Mouse (Mus musculus) small intestine, adult 2 months (tissue): Measurements from ENCODE around the gene Pigz. TPM values are rescaled to one million over a fixed set of nuclear protein-coding genes. Genes with fewer than 3 reads are reported as not detected.

Source experiments
- H3K27ac ChIP-seq: fragments of 200-500 bp; 2 replicates; pipeline ENCODE4 v1.5.1; 2012; ENCODE audit warnings: low read depth, low read length, control low read depth, inconsistent platforms; ENCODE audit not compliant: insufficient read depth
- H3K27me3 ChIP-seq: fragments of 200-500 bp; 2 replicates; pipeline ENCODE4 v1.6.1; 2012; ENCODE audit warnings: mild to moderate bottlenecking, moderate library complexity, low read length, inconsistent platforms; ENCODE audit not compliant: control insufficient read depth, insufficient read depth
- H3K36me3 ChIP-seq: fragments of 200-500 bp; 2 replicates; pipeline ENCODE4 v1.6.1; 2012; ENCODE audit warnings: mild to moderate bottlenecking, low read length, control low read depth, inconsistent platforms; ENCODE audit not compliant: control insufficient read depth, insufficient read depth
- H3K4me1 ChIP-seq: fragments of 200-500 bp; 2 replicates; pipeline ENCODE4 v1.6.1; 2012; ENCODE audit warnings: low read length, inconsistent platforms, mixed read lengths; ENCODE audit not compliant: control insufficient read depth, insufficient read depth, insufficient read length
- H3K4me3 ChIP-seq: fragments of 200-500 bp; 2 replicates; pipeline ENCODE4 v1.5.1; 2012; ENCODE audit warnings: low read depth, mild to moderate bottlenecking, control low read depth, inconsistent platforms, low read length, moderate library complexity
- CTCF ChIP-seq: fragments of 200-500 bp; IDR thresholded peaks from 2 replicates; pipeline ENCODE4 v1.5.1; 2012; ENCODE audit warnings: low read depth, mild to moderate bottlenecking, control low read depth, inconsistent platforms, low read length, moderate library complexity, mixed read lengths; ENCODE audit not compliant: insufficient replicate concordance, insufficient read length; ENCODE audit errors: extremely low read depth
- POLR2A ChIP-seq: fragments of 200-500 bp; IDR thresholded peaks from 2 replicates; pipeline ENCODE4 v1.6.1; 2012; ENCODE audit warnings: low read depth, mild to moderate bottlenecking, control low read depth, inconsistent platforms, low read length, moderate library complexity
- WGBS: fragments of 180-500 bp; shearing (Covaris S2); methylation state at CpG from one replicate; pipeline ENCODE4 v1.1.7; 2018; 5-methylcytosine and 5-hydroxymethylcytosine counted together
- polyA plus RNA-seq: library from polyadenylated mRNA; depleted of rRNA; stranded (reverse); fragments of >200 nt; gene quantifications from 2 replicates; pipeline ENCODE4 v1.2.3, GENCODE M21; 2012

Pigz gene
- polyA plus RNA-seq, 1 experiment: 1.6 TPM

- Histone ChIP-seq H3K36me3 (no peaks in the 10 kb centered on the region), H3K4me3 (no peak overlapping the region; the same call in 1 of the 2 replicates)
- 26% methylated on average over 11 of the region's 11 CpGs for WGBS
Measured at GRCm38 (mm10) chr16:31917776-31918175, 15.9 kb upstream of the Pigz start.

GRCm38 (mm10) chr16:31918248-31918724 is 15.4 kb upstream of the Pigz start:
- WGBS: 3% methylated on average over 14 of the region's 14 CpGs
- H3K36me3 ChIP-seq: no peaks in the 10 kb centered on the region
- no peaks in the 10 kb centered on the region for H3K27me3 ChIP-seq
- no peak for TF ChIP-seq POLR2A
- TF ChIP-seq CTCF: peak; percentile 89; the same call in 1 of the 2 replicates
- H3K4me3 ChIP-seq: peak overlapping the region; percentile 19; the same call in 1 of the 2 replicates
- peaks cover 3% of the 10 kb centered on the region; the same call in 1 of the 2 replicates for H3K4me1 ChIP-seq
- H3K27ac ChIP-seq: no peak overlapping the region

More at GRCm38 (mm10) chr16:31917776-31918175, 15.9 kb upstream of the Pigz start:
- Histone ChIP-seq H3K27me3 (no peaks in the 10 kb centered on the region), H3K4me1 (peaks cover 3% of the 10 kb centered on the region; the same call in 1 of the 2 replicates), H3K27ac (no peak overlapping the region)
- no peak for TF ChIP-seq POLR2A
- no peak for TF ChIP-seq CTCF

GRCm38 (mm10) chr16:31924368-31924767 is 9.3 kb upstream of the Pigz start:
- 44% methylated on average over 6 of the region's 6 CpGs for WGBS

GRCm38 (mm10) chr16:31926091-31926490 is 7.6 kb upstream of the Pigz start:
- H3K4me1 ChIP-seq: no peaks in the 10 kb centered on the region
- no peaks in the 10 kb centered on the region for H3K36me3 ChIP-seq
- H3K27me3 ChIP-seq: no peaks in the 10 kb centered on the region
- no peak overlapping the region for H3K4me3 ChIP-seq
- no peak for TF ChIP-seq CTCF
- TF ChIP-seq POLR2A: no peak
- 66% methylated on average over 6 of the region's 6 CpGs for WGBS
- H3K27ac ChIP-seq: no peak overlapping the region

More at GRCm38 (mm10) chr16:31924368-31924767, 9.3 kb upstream of the Pigz start:
- TF ChIP-seq CTCF (no peak), POLR2A (no peak)
- H3K4me3 ChIP-seq: no peak overlapping the region
- H3K4me1 ChIP-seq: no peaks in the 10 kb centered on the region
- no peak overlapping the region for H3K27ac ChIP-seq
- no peaks in the 10 kb centered on the region for H3K36me3 ChIP-seq
- H3K27me3 ChIP-seq: no peaks in the 10 kb centered on the region

GRCm38 (mm10) chr16:31926547-31927182 is 7.0 kb upstream of the Pigz start:
- H3K27me3 ChIP-seq: no peaks in the 10 kb centered on the region
- no peaks in the 10 kb centered on the region for H3K4me1 ChIP-seq
- no peak overlapping the region for H3K4me3 ChIP-seq
- no peaks in the 10 kb centered on the region for H3K36me3 ChIP-seq
- 73% methylated on average over 13 of the region's 13 CpGs for WGBS
- TF ChIP-seq CTCF (no peak), POLR2A (no peak)
- H3K27ac ChIP-seq: no peak overlapping the region

GRCm38 (mm10) chr16:31927412-31927811 is 6.2 kb upstream of the Pigz start:
- Histone ChIP-seq H3K27me3 (no peaks in the 10 kb centered on the region), H3K4me3 (no peak overlapping the region), H3K27ac (no peak overlapping the region), H3K36me3 (no peaks in the 10 kb centered on the region), H3K4me1 (no peaks in the 10 kb centered on the region)
- no peak for TF ChIP-seq POLR2A
- no peak for TF ChIP-seq CTCF
- 81% methylated on average over 5 of the region's 5 CpGs for WGBS

GRCm38 (mm10) chr16:31931330-31931729 is 2.3 kb upstream of the Pigz start:
- no peak overlapping the region for H3K27ac ChIP-seq
- peaks cover 11% of the 10 kb centered on the region for H3K4me1 ChIP-seq
- 48% methylated on average over 17 of the region's 17 CpGs for WGBS
- H3K36me3 ChIP-seq: no peaks in the 10 kb centered on the region
- H3K4me3 ChIP-seq: peak overlapping the region; percentile 13; the same call in 1 of the 2 replicates
- TF ChIP-seq CTCF (no peak), POLR2A (no peak)
- H3K27me3 ChIP-seq: peaks cover 22% of the 10 kb centered on the region

DNA sequence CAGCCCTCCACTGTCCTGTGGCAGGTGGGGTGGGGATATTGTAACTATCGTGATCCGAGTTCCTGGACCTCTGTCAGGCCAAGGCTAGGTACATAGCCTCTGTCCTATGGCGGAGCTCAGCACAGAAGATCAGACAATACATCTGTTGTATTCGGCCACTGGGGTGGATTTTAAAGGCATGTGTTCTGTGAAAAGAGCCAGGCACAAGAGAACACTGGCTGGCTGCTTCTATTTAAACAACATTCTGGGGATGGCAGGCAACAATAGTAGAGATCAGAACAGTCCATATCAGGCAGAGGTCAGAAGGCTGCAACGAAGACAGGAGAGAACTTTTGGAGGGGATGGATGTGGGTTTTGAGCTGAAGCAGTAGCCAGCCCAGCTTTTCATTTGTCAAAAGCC is 1.4 kb upstream of the Pigz start:
- no peaks in the 10 kb centered on the region for H3K36me3 ChIP-seq
- 71% methylated on average over 5 of the region's 5 CpGs for WGBS
- no peak overlapping the region for H3K27ac ChIP-seq

More for the DNA sequence above, 1.4 kb upstream of the Pigz start:
- TF ChIP-seq POLR2A: no peak
- no peak for TF ChIP-seq CTCF
- Histone ChIP-seq H3K4me3 (no peak overlapping the region), H3K27me3 (peaks cover 22% of the 10 kb centered on the region), H3K4me1 (peaks cover 11% of the 10 kb centered on the region)
